Mouse (Mus musculus): ENCODE results near the gene Dgat2l6. TPM values are rescaled to one million over a fixed set of nuclear protein-coding genes. Genes with fewer than 3 reads are reported as not detected.

Gene Dgat2l6
- not detected for polyA plus RNA-seq (2014; fragmentation: Illumina TruSeq; extraction: RNeasy Lipid Tissue Mini Kit (QIAGEN cat#74804); ENCODE audit: low read depth, low replicate concordance)

DNA sequence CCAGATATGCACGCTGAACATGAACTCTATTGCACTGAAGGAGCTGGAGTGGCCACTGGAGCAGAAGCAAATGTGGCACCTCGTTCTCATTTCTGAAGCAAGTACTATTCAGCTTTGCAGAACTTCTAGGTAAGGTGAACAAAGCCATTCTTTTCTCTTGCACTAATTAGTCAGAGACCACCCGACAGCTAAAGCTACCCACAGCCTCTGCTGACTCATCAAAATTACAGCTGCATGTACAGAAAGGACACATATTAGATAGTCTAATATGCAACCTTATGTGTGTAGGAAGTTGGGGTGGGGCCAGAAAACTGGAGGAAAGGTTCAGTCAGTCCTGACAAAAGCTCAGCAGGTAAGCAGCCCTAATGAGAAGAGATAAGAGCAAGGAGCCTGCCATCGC, at the start of gene Dgat2l6:
TSS of gene Dgat2l6 (plus strand) at position 368 of the 400 bp plus-strand sequence.

GRCm38 (mm10) chrX:100494068-100494978, 30.3 kb upstream of the Dgat2l6 start, which contains the start of gene Igbp1:
TSS of gene Igbp1 (plus strand) at chrX:100494291.

DNA sequence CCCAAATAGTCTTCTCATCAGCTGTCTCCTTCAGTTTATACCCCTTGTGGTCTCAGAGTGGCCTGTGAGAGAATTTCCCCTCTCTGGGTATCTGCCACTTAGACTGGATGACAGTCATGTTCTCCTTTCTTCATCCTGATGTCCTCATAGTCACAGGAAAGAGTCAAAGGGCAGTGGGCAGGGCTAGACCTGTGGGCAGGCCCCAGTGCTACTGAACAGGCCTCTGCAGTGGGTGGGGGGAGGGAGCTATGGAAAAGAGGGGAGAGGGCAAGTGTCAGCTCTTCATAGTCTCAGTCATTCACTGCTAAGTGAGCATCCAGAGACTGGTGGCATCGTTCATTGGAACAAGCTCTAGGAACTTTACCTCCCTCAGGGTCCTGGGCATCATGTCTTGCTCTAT, 47.3 kb downstream of the Dgat2l6 start, which contains the start of gene Awat1:
TSS of gene Awat1 (plus strand) at position 301 of the 400 bp plus-strand sequence.

DNA sequence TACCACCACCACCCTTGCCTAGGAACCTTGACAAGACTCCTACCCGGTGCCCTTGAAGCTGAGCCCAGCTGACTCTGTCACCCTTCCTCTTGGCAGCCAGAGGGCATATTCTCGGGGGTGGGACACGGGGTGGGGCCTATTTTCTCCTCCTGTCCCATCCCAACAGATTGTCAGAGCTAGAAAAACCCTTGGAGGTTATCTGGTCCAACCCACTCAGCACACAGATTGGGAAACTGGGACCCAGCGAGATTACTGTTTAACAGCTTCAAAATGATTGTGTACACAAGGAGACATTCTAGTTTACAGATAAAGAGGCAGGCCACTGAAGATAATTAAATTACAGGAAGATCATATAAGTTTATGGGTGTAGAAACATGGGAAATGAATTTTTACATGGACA, 70.2 kb downstream of the Dgat2l6 start, which contains the start of gene P2ry4:
TSS of gene P2ry4 (minus strand) at position 79 of the 400 bp plus-strand sequence.

Other genes starting within 250 kb of the Dgat2l6 start
- not detected for gene Otud6a, start 95.8 kb upstream of the Dgat2l6 start, polyA plus RNA-seq (2014; fragmentation: Illumina TruSeq; extraction: RNeasy Lipid Tissue Mini Kit (QIAGEN cat#74804); ENCODE audit: low read depth, low replicate concordance)
- gene Awat2, start 82.1 kb upstream of the Dgat2l6 start, polyA plus RNA-seq (2014; fragmentation: Illumina TruSeq; extraction: RNeasy Lipid Tissue Mini Kit (QIAGEN cat#74804); ENCODE audit: low read depth, low replicate concordance): 0.28 TPM
- 121 TPM for gene Igbp1, start 30.5 kb upstream of the Dgat2l6 start, polyA plus RNA-seq (2014; fragmentation: Illumina TruSeq; extraction: RNeasy Lipid Tissue Mini Kit (QIAGEN cat#74804); ENCODE audit: low read depth, low replicate concordance)
- not detected for gene Awat1, start 47.4 kb downstream of the Dgat2l6 start, polyA plus RNA-seq (2014; fragmentation: Illumina TruSeq; extraction: RNeasy Lipid Tissue Mini Kit (QIAGEN cat#74804); ENCODE audit: low read depth, low replicate concordance)
- not detected for gene P2ry4, start 70.0 kb downstream of the Dgat2l6 start, polyA plus RNA-seq (2014; fragmentation: Illumina TruSeq; extraction: RNeasy Lipid Tissue Mini Kit (QIAGEN cat#74804); ENCODE audit: low read depth, low replicate concordance)
- not detected for gene Arr3, start 80.7 kb downstream of the Dgat2l6 start, polyA plus RNA-seq (2014; fragmentation: Illumina TruSeq; extraction: RNeasy Lipid Tissue Mini Kit (QIAGEN cat#74804); ENCODE audit: low read depth, low replicate concordance)
- 0.16 TPM for gene Kif4, start 100.9 kb downstream of the Dgat2l6 start, polyA plus RNA-seq (2014; fragmentation: Illumina TruSeq; extraction: RNeasy Lipid Tissue Mini Kit (QIAGEN cat#74804); ENCODE audit: low read depth, low replicate concordance)
- gene Pdzd11, start 101.7 kb downstream of the Dgat2l6 start, polyA plus RNA-seq (2014; fragmentation: Illumina TruSeq; extraction: RNeasy Lipid Tissue Mini Kit (QIAGEN cat#74804); ENCODE audit: low read depth, low replicate concordance): 73.7 TPM
- 0.69 TPM for gene Gdpd2, start 205.0 kb downstream of the Dgat2l6 start, polyA plus RNA-seq (2014; fragmentation: Illumina TruSeq; extraction: RNeasy Lipid Tissue Mini Kit (QIAGEN cat#74804); ENCODE audit: low read depth, low replicate concordance)
- 21.2 TPM for gene Dlg3, start 242.9 kb downstream of the Dgat2l6 start, polyA plus RNA-seq (2014; fragmentation: Illumina TruSeq; extraction: RNeasy Lipid Tissue Mini Kit (QIAGEN cat#74804); ENCODE audit: low read depth, low replicate concordance)